Mouse (Mus musculus) liver, adult 2 months (tissue): ENCODE results near the gene Sv2a.
A peak's percentile ranks its signal among the peaks of the same experiment; 100 is the strongest.

Experiments
- CTCF ChIP-seq: fragments of 200-500 bp; IDR thresholded peaks from 2 replicates; pipeline ENCODE4 v1.5.1; 2011; ENCODE audit warnings: low read depth, low read length, control low read depth
- POLR2A ChIP-seq: fragments of 200-500 bp; IDR thresholded peaks from 2 replicates; pipeline ENCODE4 v1.6.1; 2011; ENCODE audit warnings: low read length, control low read depth; ENCODE audit not compliant: insufficient read depth; ENCODE audit errors: extremely low read depth

DNA sequence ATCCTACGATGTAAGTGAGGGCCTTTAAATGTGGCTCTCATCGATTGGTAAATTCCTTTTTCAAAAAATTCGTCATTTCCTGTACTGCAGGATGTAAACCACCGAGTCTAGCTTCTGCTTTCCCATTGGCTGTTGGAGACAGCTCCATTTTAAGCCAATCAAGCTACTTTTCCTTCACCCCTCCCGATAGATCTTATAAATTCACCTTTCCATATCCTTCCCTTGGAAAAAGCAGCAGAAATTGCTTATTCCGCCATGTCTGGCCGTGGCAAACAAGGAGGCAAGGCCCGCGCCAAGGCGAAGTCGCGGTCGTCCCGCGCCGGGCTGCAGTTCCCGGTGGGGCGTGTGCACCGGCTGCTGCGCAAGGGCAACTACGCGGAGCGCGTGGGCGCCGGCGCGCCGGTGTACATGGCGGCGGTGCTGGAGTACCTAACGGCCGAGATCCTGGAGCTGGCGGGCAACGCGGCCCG is 38.7 kb downstream of the Sv2a start, which contains the start of the genes Bola1 and Hist2h2ab:
- TF ChIP-seq POLR2A (peak; percentile 53; the same call in 1 of the 2 replicates), CTCF (no peak)
